Mouse (Mus musculus): Measurements from ENCODE around the gene Fam193a. TPM values are rescaled to one million over a fixed set of nuclear protein-coding genes. Genes with fewer than 3 reads are reported as not detected.
A peak's percentile ranks its signal among the peaks of the same experiment; 100 is the strongest.

The Fam193a gene
- polyA plus RNA-seq, 1 experiment from 2014 or later = 8.9 TPM

GRCm38 (mm10) chr5:34370840-34371239 is 1.1 kb downstream of the Fam193a start:
- no peaks in the 10 kb centered on the region for H3K36me3 ChIP-seq (ENCODE audit: control insufficient read depth, insufficient read depth, low read length)
- H3K4me2 ChIP-seq = peak overlapping the region; percentile 90
- no peaks in the 10 kb centered on the region for H3K27me3 ChIP-seq (replicated peaks; ENCODE audit: control insufficient read depth, insufficient read depth, low read length)
- H3K9me3 ChIP-seq (ENCODE audit: control insufficient read depth, low read length) = no peaks in the 10 kb centered on the region
- no peak overlapping the region for H3K27ac ChIP-seq (ENCODE audit: low read depth, low read length)
- ATAC-seq (replicated peaks; ENCODE audit: low FRiP score) = no peak
- H3K4me1 ChIP-seq (replicated peaks; ENCODE audit: control insufficient read depth, insufficient read depth, low read length) = peaks cover 10% of the 10 kb centered on the region
- 36% methylated on average over 8 of the region's 8 CpGs for WGBS
- peak overlapping the region; percentile 96 for H3K4me3 ChIP-seq (ENCODE audit: low read depth, low read length)
- peak overlapping the region; percentile 95 for H3K9ac ChIP-seq (ENCODE audit: low read depth, low read length)
- no peak for DNase-seq (ENCODE audit: low spot score)

- Histone ChIP-seq H3K4me2 (peak overlapping the region; percentile 25; the same call in 1 of the 2 replicates), H3K4me1 (replicated peaks; ENCODE audit: control insufficient read depth, insufficient read depth, low read length) (peaks cover 10% of the 10 kb centered on the region), H3K9me3 (ENCODE audit: control insufficient read depth, low read length) (no peaks in the 10 kb centered on the region), H3K27ac (ENCODE audit: low read depth, low read length) (no peak overlapping the region), H3K36me3 (ENCODE audit: control insufficient read depth, insufficient read depth, low read length) (no peaks in the 10 kb centered on the region), H3K4me3 (ENCODE audit: low read depth, low read length) (no peak overlapping the region), H3K27me3 (replicated peaks; ENCODE audit: control insufficient read depth, insufficient read depth, low read length) (no peaks in the 10 kb centered on the region), H3K9ac (ENCODE audit: low read depth, low read length) (no peak overlapping the region)
- DNase-seq (ENCODE audit: low spot score) = no peak
- ATAC-seq (replicated peaks; ENCODE audit: low FRiP score) = no peak
Measured at GRCm38 (mm10) chr5:34372141-34372540, 2.4 kb downstream of the Fam193a start.

GRCm38 (mm10) chr5:34372541-34372940 is 2.8 kb downstream of the Fam193a start:
- Histone ChIP-seq H3K27ac (ENCODE audit: low read depth, low read length) (no peak overlapping the region), H3K9ac (ENCODE audit: low read depth, low read length) (no peak overlapping the region), H3K9me3 (ENCODE audit: control insufficient read depth, low read length) (no peaks in the 10 kb centered on the region), H3K4me3 (ENCODE audit: low read depth, low read length) (no peak overlapping the region), H3K4me1 (replicated peaks; ENCODE audit: control insufficient read depth, insufficient read depth, low read length) (peaks cover 10% of the 10 kb centered on the region), H3K27me3 (replicated peaks; ENCODE audit: control insufficient read depth, insufficient read depth, low read length) (no peaks in the 10 kb centered on the region), H3K36me3 (ENCODE audit: control insufficient read depth, insufficient read depth, low read length) (no peaks in the 10 kb centered on the region), H3K4me2 (no peak overlapping the region)
- ATAC-seq (replicated peaks; ENCODE audit: low FRiP score) = no peak
- no peak for DNase-seq (ENCODE audit: low spot score)

- Histone ChIP-seq H3K27me3 (replicated peaks; ENCODE audit: control insufficient read depth, insufficient read depth, low read length) (no peaks in the 10 kb centered on the region), H3K4me3 (ENCODE audit: low read depth, low read length) (no peak overlapping the region), H3K9me3 (ENCODE audit: control insufficient read depth, low read length) (no peaks in the 10 kb centered on the region), H3K4me1 (replicated peaks; ENCODE audit: control insufficient read depth, insufficient read depth, low read length) (no peaks in the 10 kb centered on the region; the same call in 1 of the 2 replicates), H3K36me3 (ENCODE audit: control insufficient read depth, insufficient read depth, low read length) (no peaks in the 10 kb centered on the region), H3K4me2 (no peak overlapping the region), H3K27ac (ENCODE audit: low read depth, low read length) (no peak overlapping the region), H3K9ac (ENCODE audit: low read depth, low read length) (no peak overlapping the region)
- ATAC-seq (replicated peaks; ENCODE audit: low FRiP score) (no peak), DNase-seq (ENCODE audit: low spot score) (no peak)
Measured at GRCm38 (mm10) chr5:34378787-34379186, 9.1 kb downstream of the Fam193a start.

- H3K36me3 ChIP-seq (ENCODE audit: control insufficient read depth, insufficient read depth, low read length) = peaks cover 6% of the 10 kb centered on the region
- DNase-seq (ENCODE audit: low spot score) = no peak
- H3K27me3 ChIP-seq (replicated peaks; ENCODE audit: control insufficient read depth, insufficient read depth, low read length) = no peaks in the 10 kb centered on the region
- no peak overlapping the region for H3K4me3 ChIP-seq (ENCODE audit: low read depth, low read length)
- H3K9me3 ChIP-seq (ENCODE audit: control insufficient read depth, low read length) = 0 out of 2 replicates have a peak, but pooled peaks cover 2% of the 10 kb centered on the region
- no peak overlapping the region for H3K27ac ChIP-seq (ENCODE audit: low read depth, low read length)
- H3K9ac ChIP-seq (ENCODE audit: low read depth, low read length) = no peak overlapping the region
- H3K4me2 ChIP-seq = no peak overlapping the region
- no peak for ATAC-seq (replicated peaks; ENCODE audit: low FRiP score)
- H3K4me1 ChIP-seq (replicated peaks; ENCODE audit: control insufficient read depth, insufficient read depth, low read length) = no peaks in the 10 kb centered on the region; the same call in 1 of the 2 replicates
- 79% methylated on average over 2 of the region's 2 CpGs for WGBS
Measured at GRCm38 (mm10) chr5:34381700-34382099, 12.0 kb downstream of the Fam193a start.

- Histone ChIP-seq H3K9ac (ENCODE audit: low read depth, low read length) (no peak overlapping the region), H3K36me3 (ENCODE audit: control insufficient read depth, insufficient read depth, low read length) (peaks cover 9% of the 10 kb centered on the region), H3K9me3 (ENCODE audit: control insufficient read depth, low read length) (0 out of 2 replicates have a peak, but pooled peaks cover 2% of the 10 kb centered on the region), H3K27ac (ENCODE audit: low read depth, low read length) (no peak overlapping the region), H3K27me3 (replicated peaks; ENCODE audit: control insufficient read depth, insufficient read depth, low read length) (no peaks in the 10 kb centered on the region), H3K4me1 (replicated peaks; ENCODE audit: control insufficient read depth, insufficient read depth, low read length) (no peaks in the 10 kb centered on the region), H3K4me2 (no peak overlapping the region), H3K4me3 (ENCODE audit: low read depth, low read length) (no peak overlapping the region)
- WGBS = 94% methylated on average over 5 of the region's 5 CpGs
- no peak for ATAC-seq (replicated peaks; ENCODE audit: low FRiP score)
- DNase-seq (ENCODE audit: low spot score) = no peak
Measured at GRCm38 (mm10) chr5:34385616-34386015, 15.9 kb downstream of the Fam193a start.

GRCm38 (mm10) chr5:34386744-34387143 is 17.0 kb downstream of the Fam193a start:
- DNase-seq (ENCODE audit: low spot score) (no peak), ATAC-seq (replicated peaks; ENCODE audit: low FRiP score) (no peak)
- 88% methylated on average over 2 of the region's 2 CpGs for WGBS
- no peak overlapping the region for H3K4me3 ChIP-seq (ENCODE audit: low read depth, low read length)
- no peak overlapping the region for H3K27ac ChIP-seq (ENCODE audit: low read depth, low read length)
- H3K9ac ChIP-seq (ENCODE audit: low read depth, low read length) = no peak overlapping the region
- H3K4me2 ChIP-seq = no peak overlapping the region
- H3K27me3 ChIP-seq (replicated peaks; ENCODE audit: control insufficient read depth, insufficient read depth, low read length) = no peaks in the 10 kb centered on the region
- H3K4me1 ChIP-seq (replicated peaks; ENCODE audit: control insufficient read depth, insufficient read depth, low read length) = no peaks in the 10 kb centered on the region
- H3K9me3 ChIP-seq (ENCODE audit: control insufficient read depth, low read length) = 0 out of 2 replicates have a peak, but pooled peaks cover 2% of the 10 kb centered on the region
- H3K36me3 ChIP-seq (ENCODE audit: control insufficient read depth, insufficient read depth, low read length) = peaks cover 9% of the 10 kb centered on the region

- no peak overlapping the region for H3K4me3 ChIP-seq (ENCODE audit: low read depth, low read length)
- DNase-seq (ENCODE audit: low spot score) = no peak
Measured at GRCm38 (mm10) chr5:34393251-34393650, 23.5 kb downstream of the Fam193a start.

GRCm38 (mm10) chr5:34395347-34395746 is 25.6 kb downstream of the Fam193a start:
- DNase-seq (ENCODE audit: low spot score) (no peak), ATAC-seq (replicated peaks; ENCODE audit: low FRiP score) (no peak)
- 84% methylated on average over 1 of the region's 1 CpGs for WGBS
- Histone ChIP-seq H3K9ac (ENCODE audit: low read depth, low read length) (no peak overlapping the region), H3K4me2 (no peak overlapping the region), H3K27ac (ENCODE audit: low read depth, low read length) (no peak overlapping the region), H3K4me3 (ENCODE audit: low read depth, low read length) (no peak overlapping the region), H3K4me1 (replicated peaks; ENCODE audit: control insufficient read depth, insufficient read depth, low read length) (peaks cover 13% of the 10 kb centered on the region), H3K27me3 (replicated peaks; ENCODE audit: control insufficient read depth, insufficient read depth, low read length) (no peaks in the 10 kb centered on the region), H3K36me3 (ENCODE audit: control insufficient read depth, insufficient read depth, low read length) (no peaks in the 10 kb centered on the region), H3K9me3 (ENCODE audit: control insufficient read depth, low read length) (no peaks in the 10 kb centered on the region)

More at GRCm38 (mm10) chr5:34393251-34393650, 23.5 kb downstream of the Fam193a start:
- Histone ChIP-seq H3K9me3 (ENCODE audit: control insufficient read depth, low read length) (no peaks in the 10 kb centered on the region), H3K9ac (ENCODE audit: low read depth, low read length) (no peak overlapping the region), H3K4me2 (no peak overlapping the region), H3K36me3 (ENCODE audit: control insufficient read depth, insufficient read depth, low read length) (no peaks in the 10 kb centered on the region), H3K4me1 (replicated peaks; ENCODE audit: control insufficient read depth, insufficient read depth, low read length) (peaks cover 11% of the 10 kb centered on the region; the same call in 1 of the 2 replicates), H3K27ac (ENCODE audit: low read depth, low read length) (no peak overlapping the region), H3K27me3 (replicated peaks; ENCODE audit: control insufficient read depth, insufficient read depth, low read length) (no peaks in the 10 kb centered on the region)
- no peak for ATAC-seq (replicated peaks; ENCODE audit: low FRiP score)
- WGBS = 92% methylated on average over 8 of the region's 8 CpGs

Data from liver, embryonic 11.5 days (tissue).